Mouse (Mus musculus): ENCODE measurements around the gene Hsd17b12.

DNA sequence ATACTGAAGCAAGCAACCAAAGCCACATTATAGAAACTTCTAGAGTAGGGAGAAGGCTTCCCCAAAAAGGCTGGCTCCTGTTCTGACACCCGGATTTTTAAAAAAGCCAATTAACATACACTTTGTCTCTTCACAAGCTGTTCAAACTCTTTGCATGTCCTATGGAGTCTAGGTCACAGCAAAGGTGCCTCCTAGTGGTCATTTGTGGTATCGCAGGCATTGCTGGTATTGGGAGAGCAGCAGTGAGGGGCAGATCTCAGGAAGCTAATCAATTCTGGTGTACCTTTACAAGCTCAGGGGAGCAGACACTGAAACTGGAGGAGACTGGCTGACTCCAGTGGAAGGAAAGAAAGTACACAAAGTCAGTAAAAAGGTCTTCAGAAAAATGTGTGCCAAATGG, 155.4 kb downstream of the Hsd17b12 start:
- peak; percentile 90 to 97 for TF ChIP-seq CTCF (conservative IDR thresholded peaks at IDR 0.05 in 1 of 2, IDR thresholded peaks at IDR 0.05 in 1 of 2; ENCODE audit: low read depth in 2 of 2, low read length in 2 of 2)
- TF ChIP-seq POLR2A (IDR thresholded peaks at IDR 0.05; ENCODE audit: low read depth, low read length), result no peak
- no peak for TF ChIP-seq HCFC1 (IDR thresholded peaks at IDR 0.05; ENCODE audit: low read depth, low read length)
- no peak for TF ChIP-seq CHD2 (IDR thresholded peaks at IDR 0.05; ENCODE audit: low read length)

Measured in CH12.LX (cell line).